Mouse (Mus musculus): ENCODE data around the gene Helz2. TPM values are rescaled to one million over a fixed set of nuclear protein-coding genes. Genes with fewer than 3 reads are reported as not detected.
"Not testable (repeated sequence)": the region's sequence is repeated elsewhere in the genome, so short reads cannot be mapped to it uniquely, and the experiment has no call there.

Helz2 gene
- total and polyA plus RNA-seq, 2 experiments from 2014 or later, result 0.24 to 2.8 TPM

DNA sequence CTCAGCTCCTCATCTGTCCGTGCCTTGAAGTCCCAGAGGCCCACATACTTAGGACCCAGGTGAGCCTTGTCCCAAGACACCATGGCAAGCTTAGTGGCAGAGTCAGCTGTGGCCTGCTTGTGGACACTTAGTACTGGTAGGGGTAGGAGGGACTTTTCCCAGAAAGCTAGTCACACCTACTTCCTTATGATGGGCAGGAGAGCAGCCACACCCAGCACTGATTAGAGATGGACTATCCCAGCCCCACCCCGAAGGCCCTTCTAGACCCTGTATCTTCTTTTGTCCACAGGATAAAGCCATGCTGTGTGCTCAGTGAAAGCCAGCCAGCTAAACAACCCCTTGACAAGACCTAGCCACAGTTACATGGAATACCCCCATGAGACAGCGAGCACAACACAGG lies 39.4 kb downstream of the Helz2 start, which contains the start of gene Ptk6:
TSS of gene Ptk6 (minus strand) at position 368 of the 400 bp plus-strand sequence.
- no peak within 1 kb of the TSS for H3K4me3 ChIP-seq (ENCODE audit: low read length)

DNA sequence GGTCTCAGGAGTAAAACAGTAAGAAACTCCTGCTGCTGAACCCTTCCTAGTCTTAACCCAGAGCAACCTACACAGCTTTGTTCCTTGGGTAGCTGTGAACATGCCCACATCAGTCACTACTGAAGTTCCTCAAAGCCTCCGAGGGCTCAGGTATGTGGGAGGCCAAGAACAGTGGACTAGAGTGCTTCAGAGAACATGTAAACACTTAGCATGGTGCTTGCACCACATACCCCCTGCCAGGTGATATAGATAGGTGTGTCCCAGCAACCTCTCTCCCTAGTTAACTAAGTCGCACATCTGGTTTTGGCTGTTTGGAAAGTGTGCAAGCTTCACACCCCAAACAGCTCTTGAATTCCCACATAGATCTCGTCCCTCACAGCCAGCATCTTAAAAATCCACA lies 40.2 kb downstream of the Helz2 start:
- Histone ChIP-seq H3K9ac (replicated peaks; ENCODE audit: low read length) (no peak overlapping the region), H3K4me3 (ENCODE audit: low read length) (no peak overlapping the region), H3K36me3 (ENCODE audit: insufficient read depth, low read length) (no peaks in the 10 kb centered on the region), H3K9me3 (ENCODE audit: low read length) (no peaks in the 10 kb centered on the region), H3K27ac (no peak overlapping the region), H3K4me2 (ENCODE audit: low read depth, low read length) (no peak overlapping the region), H3K4me1 (ENCODE audit: insufficient read depth, low read length) (no peaks in the 10 kb centered on the region), H3K27me3 (ENCODE audit: insufficient read depth, low read length) (no peaks in the 10 kb centered on the region)
- DNase-seq (ENCODE audit: low spot score) (no peak), ATAC-seq (no peak)
- WGBS, result 81% methylated on average over 3 of the region's 3 CpGs
- no peak for TF ChIP-seq CTCF (IDR thresholded peaks at IDR 0.05; ENCODE audit: low read depth)

More for the DNA sequence above, 39.4 kb downstream of the Helz2 start, which contains the start of gene Ptk6:
- DNase-seq (ENCODE audit: low spot score) (no peak), ATAC-seq (no peak)
- Histone ChIP-seq H3K9ac (replicated peaks; ENCODE audit: low read length) (no peak within 1 kb of the TSS), H3K27ac (no peak within 1 kb of the TSS), H3K9me3 (ENCODE audit: low read length) (no peaks in the 10 kb centered on the region), H3K27me3 (ENCODE audit: insufficient read depth, low read length) (no peaks in the 10 kb centered on the region), H3K4me1 (ENCODE audit: insufficient read depth, low read length) (no peaks in the 10 kb centered on the region), H3K36me3 (ENCODE audit: insufficient read depth, low read length) (no peaks in the 10 kb centered on the region), H3K4me2 (ENCODE audit: low read depth, low read length) (no peak within 1 kb of the TSS)
- no peak for TF ChIP-seq CTCF (IDR thresholded peaks at IDR 0.05; ENCODE audit: low read depth)
- 91% methylated on average over 3 of the region's 3 CpGs for WGBS

GRCm38 (mm10) chr2:181196628-181197300 lies 45.1 kb downstream of the Helz2 start:
- no peak for ATAC-seq
- Histone ChIP-seq H3K27ac (no peak overlapping the region), H3K4me2 (ENCODE audit: low read depth, low read length) (no peak overlapping the region), H3K9ac (replicated peaks; ENCODE audit: low read length) (no peak overlapping the region), H3K36me3 (ENCODE audit: insufficient read depth, low read length) (no peaks in the 10 kb centered on the region), H3K9me3 (ENCODE audit: low read length) (no peaks in the 10 kb centered on the region), H3K27me3 (ENCODE audit: insufficient read depth, low read length) (no peaks in the 10 kb centered on the region), H3K4me1 (ENCODE audit: insufficient read depth, low read length) (no peaks in the 10 kb centered on the region), H3K4me3 (ENCODE audit: low read length) (no peak overlapping the region)
- WGBS, result 85% methylated on average over 4 of the region's 4 CpGs
- DNase-seq (ENCODE audit: low spot score), result no peak
- TF ChIP-seq CTCF (IDR thresholded peaks at IDR 0.05; ENCODE audit: low read depth), result no peak

GRCm38 (mm10) chr2:181193044-181193443 lies 48.8 kb downstream of the Helz2 start:
- H3K36me3 ChIP-seq (ENCODE audit: insufficient read depth, low read length), result no peaks in the 10 kb centered on the region
- no peak for ATAC-seq
- no peak overlapping the region for H3K27ac ChIP-seq
- H3K9me3 ChIP-seq (ENCODE audit: low read length), result no peaks in the 10 kb centered on the region
- WGBS, result 76% methylated on average over 3 of the region's 3 CpGs
- no peak overlapping the region for H3K4me2 ChIP-seq (ENCODE audit: low read depth, low read length)
- H3K4me1 ChIP-seq (ENCODE audit: insufficient read depth, low read length), result 0 out of 2 replicates have a peak, but pooled peaks cover 2% of the 10 kb centered on the region
- no peak overlapping the region for H3K9ac ChIP-seq (replicated peaks; ENCODE audit: low read length)
- no peak for DNase-seq (ENCODE audit: low spot score)
- H3K4me3 ChIP-seq (ENCODE audit: low read length), result no peak overlapping the region
- TF ChIP-seq CTCF (IDR thresholded peaks at IDR 0.05; ENCODE audit: low read depth), result no peak
- no peaks in the 10 kb centered on the region for H3K27me3 ChIP-seq (ENCODE audit: insufficient read depth, low read length)

GRCm38 (mm10) chr2:181191936-181192335 lies 49.9 kb downstream of the Helz2 start:
- H3K27me3 ChIP-seq (ENCODE audit: insufficient read depth, low read length), result no peaks in the 10 kb centered on the region
- H3K4me2 ChIP-seq (ENCODE audit: low read depth, low read length), result no peak overlapping the region
- H3K27ac ChIP-seq, result no peak overlapping the region
- no peak overlapping the region for H3K4me3 ChIP-seq (ENCODE audit: low read length)
- no peaks in the 10 kb centered on the region for H3K9me3 ChIP-seq (ENCODE audit: low read length)
- H3K36me3 ChIP-seq (ENCODE audit: insufficient read depth, low read length), result no peaks in the 10 kb centered on the region
- WGBS, result 51% methylated on average over 4 of the region's 4 CpGs
- TF ChIP-seq CTCF (IDR thresholded peaks at IDR 0.05; ENCODE audit: low read depth), result no peak
- 0 out of 2 replicates have a peak, but pooled peaks cover 2% of the 10 kb centered on the region for H3K4me1 ChIP-seq (ENCODE audit: insufficient read depth, low read length)
- H3K9ac ChIP-seq (replicated peaks; ENCODE audit: low read length), result no peak overlapping the region
- no peak for DNase-seq (ENCODE audit: low spot score)
- ATAC-seq, result no peak

GRCm38 (mm10) chr2:181191385-181191784 lies 50.4 kb downstream of the Helz2 start:
- not testable (repeated sequence) for H3K27me3 ChIP-seq (ENCODE audit: insufficient read depth, low read length); H3K4me2 ChIP-seq (ENCODE audit: low read depth, low read length); H3K27ac ChIP-seq; ATAC-seq; H3K36me3 ChIP-seq (ENCODE audit: insufficient read depth, low read length); H3K4me1 ChIP-seq (ENCODE audit: insufficient read depth, low read length); H3K4me3 ChIP-seq (ENCODE audit: low read length); H3K9ac ChIP-seq (replicated peaks; ENCODE audit: low read length); DNase-seq (ENCODE audit: low spot score); H3K9me3 ChIP-seq (ENCODE audit: low read length)
- 83% methylated on average over 4 of the region's 4 CpGs for WGBS

GRCm38 (mm10) chr2:181189321-181189720 lies 52.5 kb downstream of the Helz2 start:
- DNase-seq (ENCODE audit: low spot score) (no peak), ATAC-seq (no peak)
- no peak overlapping the region for H3K27ac ChIP-seq
- 0 out of 2 replicates have a peak, but pooled peaks cover 2% of the 10 kb centered on the region for H3K4me1 ChIP-seq (ENCODE audit: insufficient read depth, low read length)
- H3K9me3 ChIP-seq (ENCODE audit: low read length), result no peaks in the 10 kb centered on the region
- H3K4me2 ChIP-seq (ENCODE audit: low read depth, low read length), result no peak overlapping the region
- no peak overlapping the region for H3K9ac ChIP-seq (replicated peaks; ENCODE audit: low read length)
- H3K36me3 ChIP-seq (ENCODE audit: insufficient read depth, low read length), result no peaks in the 10 kb centered on the region
- no peaks in the 10 kb centered on the region for H3K27me3 ChIP-seq (ENCODE audit: insufficient read depth, low read length)
- H3K4me3 ChIP-seq (ENCODE audit: low read length), result no peak overlapping the region
- no peak for TF ChIP-seq CTCF (IDR thresholded peaks at IDR 0.05; ENCODE audit: low read depth)
- 94% methylated on average over 1 of the region's 1 CpGs for WGBS

Data from hindbrain, postnatal 0 days (tissue).